ENCODE assay signal across 8 mouse cellular contexts in the genomic region with DNA sequence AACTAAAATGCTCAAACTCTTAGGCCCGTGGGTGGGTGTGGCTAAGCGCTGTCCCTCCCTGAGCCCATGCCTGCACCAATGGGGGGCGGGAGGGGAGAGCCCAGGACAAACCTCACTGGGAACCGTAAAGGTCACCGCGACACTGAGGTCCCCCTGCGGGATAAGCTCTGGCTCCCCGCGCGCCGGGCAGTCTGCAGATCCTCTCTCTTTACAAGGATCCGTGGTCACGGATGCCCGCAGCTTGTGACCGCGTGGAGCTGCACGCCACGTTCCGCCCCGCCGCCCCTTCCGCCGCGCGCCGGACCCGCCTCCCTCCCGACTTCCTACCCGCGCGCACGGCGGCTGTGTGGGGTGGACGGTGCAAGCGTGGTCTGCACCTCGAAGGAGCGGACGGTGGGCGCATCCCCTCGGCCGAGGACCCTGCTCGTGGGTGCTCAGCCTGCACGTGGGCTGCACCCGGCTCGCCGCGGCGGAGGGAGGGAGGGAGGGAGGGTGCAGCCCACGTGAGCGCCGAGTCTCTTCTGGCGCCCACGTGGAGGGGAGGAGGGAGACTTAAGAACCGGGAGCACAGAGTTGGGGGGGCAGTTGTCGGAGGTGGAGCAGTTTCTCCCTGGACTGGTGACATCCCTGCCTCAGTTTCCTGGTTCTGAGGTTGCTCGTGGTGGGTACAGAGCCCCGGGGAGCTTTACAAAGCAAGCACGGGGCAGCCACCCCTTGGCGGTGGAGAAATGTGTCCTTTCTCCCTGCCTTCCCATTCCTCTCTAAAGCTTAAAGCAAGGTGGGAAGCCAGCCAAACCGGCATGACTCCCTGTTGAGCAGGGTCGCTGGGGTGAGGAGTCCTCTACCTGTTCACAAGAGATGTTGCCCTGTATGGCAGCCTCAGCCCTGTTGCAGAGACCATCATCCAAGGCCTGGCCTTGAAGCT. TPM values are rescaled to one million over a fixed set of nuclear protein-coding genes. Genes with fewer than 3 reads are reported as not detected.
A peak's percentile ranks its signal among the peaks of the same experiment; 100 is the strongest.
DNase-seq lines count a peak whose midpoint lies in the region; ATAC-seq lines count a peak whose summit lies in the region.

No protein-coding gene starts in this region.

- DNase-seq in layer of hippocampus, adult 11-12 months (ENCODE audit: low spot score), result peak; percentile 40
- DNase-seq in layer of hippocampus, adult 9-10 months (ENCODE audit: low spot score), result no peak
- DNase-seq in embryo, embryonic 9.5 days (ENCODE audit: extremely low spot score), result peak; percentile 83
- DNase-seq in heart, adult 8-10 months (ENCODE audit: low spot score), result peak; percentile 7
- DNase-seq in kidney, adult 9 months, result peak; percentile 57
- peak; percentile 74 for DNase-seq in liver
- peak; percentile 18 to 23 for DNase-seq in spleen, postnatal 36 days (ENCODE audit: low spot score in 2 of 2)

- ATAC-seq in monocyte, adult 5-6 weeks (replicated peaks; ENCODE audit: insufficient number of reproducible peaks, low FRiP score, low TSS enrichment, poor library complexity, severe bottlenecking), result peak; percentile 31; the same call in 1 of the 2 replicates

RNA-seq across cellular contexts. Expression of a gene that starts 11.2 kb away (rescaled TPM):
- 1 to 10 TPM in 2 of 4 experiments, under 1 TPM in 2; 0.65 to 1.4 (median 1.1) TPM for total RNA-seq in heart, adult 8-10 months (2022)
- 0.48 to 1.6 TPM (median 1.5 TPM) in 3 replicates for total RNA-seq in monocyte, adult 5-6 weeks (2017)
